Mouse (Mus musculus) stomach, embryonic 15.5 days (tissue): Measurements from ENCODE around the gene 9030025P20Rik. TPM values are rescaled to one million over a fixed set of nuclear protein-coding genes. Genes with fewer than 3 reads are reported as not detected.
"Not testable (repeated sequence)": the region's sequence is repeated elsewhere in the genome, so short reads cannot be mapped to it uniquely, and the experiment has no call there.

Experiments used
- ATAC-seq: fragments of 200-750 bp; cut with Nextera tagmentation; 2 replicates; pipeline ENCODE4 v1.8.0; 2017; ENCODE audit warnings: low read depth, moderate number of reproducible peaks, moderate TSS enrichment; ENCODE audit not compliant: insufficient read depth, low FRiP score
- H3K27ac ChIP-seq: fragments of 300-500 bp; sonication (generic); 2 replicates; pipeline ENCODE4 v1.5.1; 2015; ENCODE audit warnings: mild to moderate bottlenecking, inconsistent platforms
- H3K27me3 ChIP-seq: fragments of 300-500 bp; sonication (generic); replicated peaks from 2 replicates; pipeline ENCODE4 v1.6.1; 2015; ENCODE audit warnings: inconsistent platforms
- H3K36me3 ChIP-seq: fragments of 300-500 bp; sonication (generic); 2 replicates; pipeline ENCODE4 v1.6.1; 2015; ENCODE audit warnings: inconsistent platforms
- H3K4me1 ChIP-seq: fragments of 300-500 bp; sonication (generic); 2 replicates; pipeline ENCODE4 v1.6.1; 2015; ENCODE audit warnings: inconsistent platforms
- H3K4me2 ChIP-seq: fragments of 300-500 bp; sonication (generic); 2 replicates; pipeline ENCODE4 v1.6.1; 2015; ENCODE audit warnings: mild to moderate bottlenecking, inconsistent platforms
- H3K4me3 ChIP-seq: fragments of 300-500 bp; sonication (generic); replicated peaks from 2 replicates; pipeline ENCODE4 v1.5.1; 2015; ENCODE audit warnings: inconsistent platforms
- H3K9ac ChIP-seq: fragments of 300-500 bp; sonication (generic); 2 replicates; pipeline ENCODE4 v1.6.1; 2015; ENCODE audit warnings: inconsistent platforms
- H3K9me3 ChIP-seq: fragments of 300-500 bp; sonication (generic); 2 replicates; pipeline ENCODE4 v1.6.1; 2016; ENCODE audit warnings: inconsistent platforms
- WGBS: fragments of 180-500 bp; shearing (Covaris S2); methylation state at CpG from one replicate; pipeline ENCODE4 v1.1.7; 2015; 5-methylcytosine and 5-hydroxymethylcytosine counted together
- polyA plus RNA-seq: library from polyadenylated mRNA; unstranded; fragments of >200 nt; fragmentation: Nextera tagmentation; extraction: Ambion mirVana; gene quantifications from 2 replicates; pipeline ENCODE4 v1.2.1, GENCODE M21; 2015

The 9030025P20Rik gene
- polyA plus RNA-seq, 1 experiment from 2014 or later: 8.3 TPM

DNA sequence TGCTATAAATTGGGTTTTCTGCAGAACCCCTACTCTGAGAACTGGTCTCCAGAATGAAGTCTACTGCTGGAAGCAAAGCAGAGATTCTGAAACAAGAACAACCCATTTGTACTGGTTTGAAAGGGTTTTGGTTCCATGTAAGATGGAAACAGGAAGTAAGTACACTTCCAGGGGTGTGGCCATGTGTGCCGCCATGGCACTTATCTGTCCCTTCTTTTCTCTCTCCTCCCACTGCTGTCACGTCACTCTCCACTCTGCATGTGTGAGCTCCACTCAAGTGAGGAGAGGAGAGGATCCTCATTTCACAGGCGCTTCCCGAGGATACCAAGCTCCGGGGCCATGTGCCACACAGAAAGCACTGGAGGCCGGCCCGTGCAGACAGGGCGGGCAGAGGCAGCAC lies 24.8 kb upstream of the 9030025P20Rik start:
- no peaks in the 10 kb centered on the region for H3K27me3 ChIP-seq

DNA sequence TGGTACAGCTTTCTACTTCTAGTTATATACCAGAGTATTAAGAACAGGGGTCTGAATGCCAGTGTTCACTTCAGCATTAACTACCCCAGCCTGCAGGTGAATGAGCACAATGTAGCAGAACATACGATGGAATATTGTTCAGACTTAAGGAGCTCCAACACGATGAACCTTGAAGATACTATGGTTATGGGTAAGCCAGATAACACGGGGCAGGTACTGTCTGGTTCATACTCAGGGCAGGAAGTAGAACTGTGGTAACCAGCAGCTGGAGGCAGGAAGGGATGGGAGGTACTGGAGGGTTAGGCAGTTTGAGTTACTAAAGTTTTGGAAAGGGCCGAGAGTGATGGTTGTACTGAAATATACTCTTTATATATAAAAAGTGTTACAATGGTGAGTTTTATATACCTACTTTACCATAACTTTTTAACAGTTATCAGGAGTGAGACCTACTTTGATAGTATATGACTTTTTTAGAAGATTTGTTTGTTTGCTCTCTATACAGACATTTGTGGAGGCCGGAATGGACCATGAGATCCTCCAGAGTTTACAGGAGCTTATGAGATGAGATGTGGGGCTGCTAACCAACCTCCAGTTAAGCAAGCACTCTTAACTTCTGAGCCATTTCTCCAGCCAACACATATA lies 19.5 kb upstream of the 9030025P20Rik start:
- no peak overlapping the region for H3K9ac ChIP-seq
- H3K4me3 ChIP-seq: no peak overlapping the region
- ATAC-seq: no peak
- no peak overlapping the region for H3K4me2 ChIP-seq
- no peaks in the 10 kb centered on the region for H3K9me3 ChIP-seq
- peaks cover 5% of the 10 kb centered on the region; the same call in 1 of the 2 replicates for H3K36me3 ChIP-seq
- H3K4me1 ChIP-seq: peaks cover 3% of the 10 kb centered on the region; the same call in 1 of the 2 replicates
- 82% methylated on average over 5 of the region's 5 CpGs for WGBS
- H3K27ac ChIP-seq: no peak overlapping the region
- no peaks in the 10 kb centered on the region for H3K27me3 ChIP-seq

More for the DNA sequence above, 24.8 kb upstream of the 9030025P20Rik start:
- no peak for ATAC-seq
- H3K9ac ChIP-seq: no peak overlapping the region
- no peak overlapping the region for H3K4me3 ChIP-seq
- H3K4me1 ChIP-seq: no peaks in the 10 kb centered on the region
- H3K36me3 ChIP-seq: peaks cover 24% of the 10 kb centered on the region
- no peaks in the 10 kb centered on the region for H3K9me3 ChIP-seq
- 81% methylated on average over 8 of the region's 8 CpGs for WGBS
- H3K27ac ChIP-seq: no peak overlapping the region
- no peak overlapping the region for H3K4me2 ChIP-seq

DNA sequence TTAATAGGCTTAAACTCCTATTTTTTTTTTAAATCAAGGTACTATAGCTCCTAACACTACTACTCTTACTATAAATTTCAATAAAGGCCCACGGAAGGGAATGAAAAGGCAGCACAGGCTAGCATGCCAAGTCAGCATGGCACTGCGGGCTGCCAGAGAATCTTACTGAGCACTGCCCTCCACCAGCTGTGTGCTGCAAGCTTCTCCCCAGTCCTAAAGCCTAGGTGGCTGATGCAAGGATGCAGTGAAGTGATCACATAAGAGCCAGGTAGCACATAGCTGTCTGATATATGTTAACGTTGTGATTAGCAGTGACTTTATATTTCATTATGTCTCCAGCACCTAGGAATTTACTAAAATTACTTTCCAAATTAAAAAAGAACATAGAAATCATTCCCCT lies 18.3 kb upstream of the 9030025P20Rik start:
- Histone ChIP-seq H3K27ac (no peak overlapping the region), H3K9me3 (no peaks in the 10 kb centered on the region), H3K27me3 (no peaks in the 10 kb centered on the region), H3K4me1 (peaks cover 3% of the 10 kb centered on the region; the same call in 1 of the 2 replicates), H3K4me2 (peak overlapping the region; percentile 55), H3K4me3 (peak overlapping the region; percentile 31), H3K9ac (no peak overlapping the region), H3K36me3 (no peaks in the 10 kb centered on the region; the same call in 1 of the 2 replicates)
- no peak for ATAC-seq
- WGBS: 19% methylated on average over 3 of the region's 3 CpGs

DNA sequence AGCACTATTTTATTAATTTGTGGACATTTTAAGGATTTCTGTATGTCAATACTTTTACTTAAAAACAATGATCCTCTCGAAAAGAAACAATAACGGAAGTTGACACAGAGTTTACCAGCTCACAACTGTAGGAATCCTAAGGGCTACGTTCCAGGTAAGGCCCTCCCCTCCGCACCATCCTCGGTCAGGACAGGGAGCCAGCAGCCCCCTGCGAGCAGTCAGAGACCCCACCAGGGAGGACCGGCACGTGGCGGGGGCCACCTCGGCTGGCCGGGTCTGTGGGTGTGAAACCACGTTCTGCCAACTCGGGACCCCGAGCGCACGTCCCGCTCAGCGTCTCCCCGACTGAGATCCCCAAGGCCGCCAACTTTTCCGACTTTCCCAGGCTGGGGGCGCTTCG lies 17.7 kb upstream of the 9030025P20Rik start:
- peaks cover 3% of the 10 kb centered on the region; the same call in 1 of the 2 replicates for H3K4me1 ChIP-seq
- WGBS: under 1% methylated on average over 20 of the region's 23 CpGs
- peak overlapping the region; percentile 88 for H3K4me2 ChIP-seq
- no peaks in the 10 kb centered on the region; the same call in 1 of the 2 replicates for H3K36me3 ChIP-seq
- no peaks in the 10 kb centered on the region for H3K9me3 ChIP-seq
- peak overlapping the region; percentile 72 for H3K4me3 ChIP-seq
- H3K27ac ChIP-seq: no peak overlapping the region
- no peaks in the 10 kb centered on the region for H3K27me3 ChIP-seq
- peak; percentile 21; the same call in 1 of the 2 replicates for ATAC-seq
- peak overlapping the region; percentile 73 for H3K9ac ChIP-seq

DNA sequence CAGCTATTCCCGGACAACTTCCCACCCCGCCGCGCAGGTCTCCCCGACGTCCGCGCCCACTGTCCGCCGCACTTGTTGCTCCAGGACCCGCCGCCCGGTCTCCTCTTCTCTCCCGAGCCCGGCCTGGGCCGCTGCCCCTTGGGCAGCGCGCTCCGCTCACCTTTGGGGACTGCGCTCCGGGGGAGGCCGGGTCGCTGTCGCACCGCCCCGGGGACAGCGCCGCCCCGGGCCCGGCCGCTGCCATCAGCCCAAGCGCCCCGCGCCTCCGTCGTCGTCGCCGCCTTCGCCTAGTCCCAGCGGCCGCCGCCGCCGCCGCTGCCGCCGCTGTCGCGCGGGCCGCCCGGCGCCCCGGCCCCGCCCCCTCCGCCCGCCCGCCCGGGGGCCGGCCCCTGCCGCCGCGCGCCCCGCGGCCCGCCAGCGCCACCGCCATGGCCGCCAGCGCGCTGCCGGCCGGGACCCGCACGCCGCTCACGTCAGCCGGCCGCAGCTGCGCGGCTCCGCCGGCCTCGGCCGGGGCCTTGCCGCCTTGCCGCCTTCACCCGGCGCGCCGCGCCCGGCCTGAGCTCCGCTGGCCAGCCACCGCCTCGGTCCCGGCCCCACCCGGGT lies 17.2 kb upstream of the 9030025P20Rik start, which contains the start of gene Phf10:
Gene Phf10 (minus strand): TSS at position 323 of the 606 bp plus-strand sequence.
- peak within 1 kb of the TSS; percentile 73 for H3K9ac ChIP-seq
- not testable (repeated sequence) for H3K27me3 ChIP-seq, H3K4me1 ChIP-seq, H3K36me3 ChIP-seq, H3K9me3 ChIP-seq
- H3K27ac ChIP-seq: peak within 1 kb of the TSS; percentile 73; the same call in 1 of the 2 replicates
- peak; percentile 76 for ATAC-seq
- H3K4me2 ChIP-seq: peak within 1 kb of the TSS; percentile 88
- H3K4me3 ChIP-seq: peak within 1 kb of the TSS; percentile 72
- WGBS: under 1% methylated on average over 39 of the region's 100 CpGs

DNA sequence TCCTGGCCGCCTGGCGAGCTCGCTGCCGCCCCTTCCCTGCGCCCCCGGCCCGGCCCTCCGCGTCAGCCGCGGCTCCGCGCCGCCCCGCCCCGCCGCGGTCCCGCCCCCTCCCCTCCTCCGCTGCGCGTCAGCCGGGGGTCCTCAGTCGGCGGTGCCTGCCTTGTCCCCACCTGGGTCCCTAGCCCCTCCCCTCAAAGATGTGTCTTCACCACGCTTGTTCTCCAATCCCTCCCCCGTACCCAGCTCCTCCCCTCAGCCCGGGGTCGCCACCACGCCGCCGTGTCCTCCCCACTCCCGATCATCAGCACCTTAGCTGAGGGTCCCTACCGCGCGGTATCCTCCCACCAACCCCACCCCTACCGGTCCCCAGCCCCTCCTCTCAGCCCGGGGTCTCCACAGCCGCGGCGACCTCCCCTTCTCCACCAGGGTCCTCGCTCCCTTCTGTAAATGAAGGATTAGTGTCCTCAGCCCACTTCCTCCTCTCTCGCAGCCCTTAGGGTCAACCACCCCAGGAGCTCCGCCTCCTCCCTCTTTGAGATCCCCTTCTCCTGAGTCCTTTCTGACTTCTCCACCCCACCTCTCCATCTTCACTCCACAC lies 16.6 kb upstream of the 9030025P20Rik start:
- H3K4me3 ChIP-seq, H3K9me3 ChIP-seq, H3K27ac ChIP-seq, H3K9ac ChIP-seq, H3K4me1 ChIP-seq, H3K4me2 ChIP-seq, H3K36me3 ChIP-seq, H3K27me3 ChIP-seq: not testable (repeated sequence)
- peak; percentile 75 for ATAC-seq
- WGBS: no CpG with 5 or more reads among the region's 44 CpGs

DNA sequence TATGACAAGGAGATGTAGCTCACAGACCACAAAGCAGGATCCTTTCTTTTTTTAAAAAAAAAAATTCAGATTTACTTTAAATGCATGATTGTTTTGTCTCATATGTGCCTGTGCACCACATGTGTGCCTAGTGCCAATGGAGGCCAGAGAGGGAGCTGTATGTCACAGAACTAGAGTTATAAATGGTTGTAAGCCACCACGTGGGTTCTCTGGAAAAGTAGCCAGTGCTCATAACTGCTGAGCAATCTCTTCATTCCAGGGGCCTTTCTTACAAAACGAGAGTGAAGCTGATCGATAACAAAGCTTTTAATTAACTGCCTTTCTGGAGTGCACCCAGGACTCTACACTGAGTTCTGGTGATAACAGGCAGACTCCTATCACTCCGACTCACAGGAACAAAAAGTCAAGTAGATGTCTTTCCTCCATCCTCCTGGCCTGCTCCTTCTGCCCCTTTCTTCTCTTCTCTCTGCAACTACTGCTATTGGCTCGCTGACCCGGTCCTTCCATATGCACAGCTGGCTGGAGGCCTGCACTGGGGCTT lies 9.8 kb upstream of the 9030025P20Rik start:
- H3K9ac ChIP-seq, H3K4me3 ChIP-seq, H3K4me2 ChIP-seq, H3K36me3 ChIP-seq, H3K27ac ChIP-seq, H3K4me1 ChIP-seq, H3K9me3 ChIP-seq, H3K27me3 ChIP-seq: not testable (repeated sequence)
- ATAC-seq: peak; percentile 59; the same call in 1 of the 2 replicates
- WGBS: no CpG with 5 or more reads among the region's 6 CpGs

DNA sequence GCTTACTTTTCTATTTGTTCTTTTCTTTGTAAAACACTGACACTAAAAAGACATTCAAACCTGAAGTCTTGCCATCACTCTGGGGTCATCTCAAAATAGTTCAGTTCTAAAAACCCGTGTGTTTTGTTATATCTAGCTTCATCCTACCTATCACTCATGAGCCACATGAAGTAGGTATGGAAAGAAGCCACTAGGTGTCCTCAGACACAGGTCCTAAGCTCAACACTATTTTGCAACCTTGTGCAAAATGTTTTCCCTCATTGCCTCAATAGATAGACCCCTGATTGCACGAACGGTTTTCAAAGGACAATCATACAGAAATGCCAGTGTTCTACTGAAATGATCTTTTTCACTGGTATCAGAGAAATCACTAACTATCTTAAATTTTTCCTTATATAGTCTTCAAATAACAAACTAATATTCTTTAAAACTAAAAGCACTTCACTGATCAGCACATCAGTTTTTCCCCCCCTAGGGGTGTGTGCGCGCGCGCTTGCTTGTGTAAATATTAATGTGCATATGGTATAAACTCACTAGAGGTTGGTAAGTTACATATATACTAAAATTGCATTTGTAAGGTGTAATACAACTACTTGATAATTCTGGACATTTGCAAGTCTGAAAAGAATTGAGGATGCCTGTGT lies 428 bp upstream of the 9030025P20Rik start:
- not testable (repeated sequence) for H3K4me2 ChIP-seq, H3K9ac ChIP-seq, H3K27me3 ChIP-seq, H3K36me3 ChIP-seq, H3K9me3 ChIP-seq, H3K4me1 ChIP-seq, H3K27ac ChIP-seq, H3K4me3 ChIP-seq
- ATAC-seq: 0 out of 2 replicates have a peak, but pooled peaks have one; percentile 32
- under 1% methylated on average over 4 of the region's 7 CpGs for WGBS

DNA sequence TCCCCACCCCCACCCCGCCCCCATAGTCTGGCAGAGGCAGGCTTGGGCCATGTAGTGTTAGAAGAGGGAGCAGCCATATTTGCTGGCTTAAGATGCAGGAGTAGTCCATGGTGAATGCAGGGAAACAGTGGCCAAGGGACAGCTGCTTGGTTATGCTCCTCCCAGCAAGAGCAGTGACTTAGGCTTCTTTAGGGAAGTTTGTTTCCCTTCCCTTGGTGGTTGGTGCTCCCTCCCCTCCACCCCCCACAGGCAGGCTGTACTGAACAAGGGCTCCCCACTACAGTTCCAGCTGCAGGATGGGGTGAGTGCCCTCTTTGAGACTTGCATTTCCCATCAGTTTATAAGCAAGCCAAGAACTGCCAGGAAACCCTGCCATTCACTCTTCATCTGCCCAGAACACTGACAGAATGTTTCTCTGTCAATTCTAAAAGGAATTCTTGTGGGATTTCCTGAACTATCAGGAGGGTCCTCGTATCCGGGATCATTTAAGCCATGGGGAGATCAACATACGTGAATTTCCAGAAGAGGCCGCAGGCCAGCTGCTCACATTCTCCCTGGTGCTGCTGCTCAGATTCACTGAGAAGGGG lies 11.9 kb downstream of the 9030025P20Rik start:
- ATAC-seq, H3K9me3 ChIP-seq, H3K4me1 ChIP-seq, H3K4me3 ChIP-seq, H3K27me3 ChIP-seq, H3K4me2 ChIP-seq, H3K9ac ChIP-seq, H3K27ac ChIP-seq, H3K36me3 ChIP-seq: not testable (repeated sequence)
- whole genome bisulfite sequencing: 65% methylated on average over 4 of the region's 5 CpGs

DNA sequence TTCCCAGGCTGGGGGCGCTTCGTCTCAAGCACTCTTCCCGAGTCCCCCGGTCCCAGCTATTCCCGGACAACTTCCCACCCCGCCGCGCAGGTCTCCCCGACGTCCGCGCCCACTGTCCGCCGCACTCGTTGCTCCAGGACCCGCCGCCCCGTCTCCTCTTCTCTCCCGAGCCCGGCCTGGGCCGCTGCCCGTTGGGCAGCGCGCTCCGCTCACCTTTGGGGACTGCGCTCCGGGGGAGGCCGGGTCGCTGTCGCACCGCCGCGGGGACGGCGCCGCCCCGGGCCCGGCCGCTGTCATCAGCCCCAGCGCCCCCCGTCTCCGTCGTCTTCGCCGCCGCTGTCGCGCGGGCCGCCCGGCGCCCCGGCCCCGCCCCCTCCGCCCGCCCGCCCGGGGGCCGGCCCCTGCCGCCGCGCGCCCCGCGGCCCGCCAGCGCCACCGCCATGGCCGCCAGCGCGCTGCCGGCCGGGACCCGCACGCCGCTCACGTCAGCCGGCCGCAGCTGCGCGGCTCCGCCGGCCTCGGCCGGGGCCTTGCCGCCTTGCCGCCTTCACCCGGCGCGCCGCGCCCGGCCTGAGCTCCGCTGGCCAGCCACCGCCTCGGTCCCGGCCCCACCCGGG lies 14.4 kb downstream of the 9030025P20Rik start:
- peak; percentile 71 for ATAC-seq
- H3K4me2 ChIP-seq, H3K27me3 ChIP-seq, H3K27ac ChIP-seq, H3K36me3 ChIP-seq, H3K4me1 ChIP-seq, H3K9ac ChIP-seq, H3K9me3 ChIP-seq, H3K4me3 ChIP-seq: not testable (repeated sequence)
- no CpG with 5 or more reads among the region's 98 CpGs for WGBS

DNA sequence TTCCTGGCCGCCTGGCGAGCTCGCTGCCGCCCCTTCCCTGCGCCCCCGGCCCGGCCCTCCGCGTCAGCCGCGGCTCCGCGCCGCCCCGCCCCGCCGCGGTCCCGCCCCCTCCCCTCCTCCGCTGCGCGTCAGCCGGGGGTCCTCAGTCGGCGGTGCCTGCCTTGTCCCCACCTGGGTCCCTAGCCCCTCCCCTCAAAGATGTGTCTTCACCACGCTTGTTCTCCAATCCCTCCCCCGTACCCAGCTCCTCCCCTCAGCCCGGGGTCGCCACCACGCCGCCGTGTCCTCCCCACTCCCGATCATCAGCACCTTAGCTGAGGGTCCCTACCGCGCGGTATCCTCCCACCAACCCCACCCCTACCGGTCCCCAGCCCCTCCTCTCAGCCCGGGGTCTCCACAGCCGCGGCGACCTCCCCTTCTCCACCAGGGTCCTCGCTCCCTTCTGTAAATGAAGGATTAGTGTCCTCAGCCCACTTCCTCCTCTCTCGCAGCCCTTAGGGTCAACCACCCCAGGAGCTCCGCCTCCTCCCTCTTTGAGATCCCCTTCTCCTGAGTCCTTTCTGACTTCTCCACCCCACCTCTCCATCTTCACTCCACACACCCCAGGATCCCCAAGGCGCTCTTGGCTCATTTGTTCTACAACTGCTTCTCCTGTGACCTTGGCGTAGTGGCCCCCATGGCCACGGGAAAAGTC lies 15.0 kb downstream of the 9030025P20Rik start:
- WGBS: no CpG with 5 or more reads among the region's 47 CpGs
- not testable (repeated sequence) for H3K9ac ChIP-seq, H3K9me3 ChIP-seq, H3K27ac ChIP-seq, H3K4me3 ChIP-seq, H3K4me2 ChIP-seq, H3K27me3 ChIP-seq, H3K36me3 ChIP-seq, H3K4me1 ChIP-seq
- peak; percentile 69 for ATAC-seq
